Mouse (Mus musculus): Measurements from ENCODE around the gene Dync1li1. TPM values are rescaled to one million over a fixed set of nuclear protein-coding genes. Genes with fewer than 3 reads are reported as not detected.

The Dync1li1 gene
- total RNA-seq, 2 experiments from 2014 or later: 33.7 to 36.5 TPM

DNA sequence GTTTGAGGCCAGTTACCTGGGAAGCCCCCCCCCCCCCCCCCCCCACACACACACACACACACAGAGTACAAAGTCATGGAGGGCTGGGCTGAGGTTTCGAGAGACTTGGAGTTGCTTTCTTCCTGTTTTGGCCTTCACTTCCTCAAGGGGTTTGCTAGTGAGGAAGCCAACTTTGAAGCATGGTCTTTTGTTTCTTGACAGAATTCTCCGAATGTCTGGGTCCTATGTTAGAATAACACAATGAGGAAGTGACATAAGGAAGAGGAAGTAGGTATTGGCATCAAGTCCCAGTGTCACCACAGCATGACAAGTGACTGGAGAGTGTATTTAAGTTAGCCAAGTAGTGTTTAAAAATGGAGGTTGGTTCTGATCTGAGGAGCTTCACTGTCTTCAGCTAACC is 54.1 kb downstream of the Dync1li1 start:
- no peak overlapping the region for H3K27ac ChIP-seq
- no peak for DNase-seq
- no peak for TF ChIP-seq CTCF (IDR thresholded peaks at IDR 0.05)
- intact Hi-C loops (cut with DNase I): no loop called here
- no peak overlapping the region for H3K4me3 ChIP-seq

DNA sequence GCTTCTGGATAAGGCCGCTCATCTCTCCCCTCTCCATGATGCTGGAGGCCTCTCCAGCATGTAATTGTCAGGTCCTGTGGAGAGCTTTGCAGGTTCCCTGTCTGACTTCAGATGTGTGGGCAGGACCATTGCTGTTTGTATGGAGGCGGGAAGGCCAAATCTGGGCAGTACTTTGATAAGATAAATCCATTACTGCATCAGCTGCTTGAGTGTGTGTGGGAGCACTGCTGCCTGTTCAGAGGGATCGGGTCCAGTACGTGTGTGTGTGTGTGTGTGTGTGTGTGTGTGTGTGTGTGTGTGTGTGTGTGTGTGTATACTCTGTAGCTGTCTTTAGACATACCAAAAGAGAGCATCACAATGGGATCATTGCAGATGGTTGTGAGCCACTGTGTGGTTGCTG is 56.6 kb downstream of the Dync1li1 start:
- no peak for DNase-seq
- no peak for TF ChIP-seq CTCF (IDR thresholded peaks at IDR 0.05)
- no peak overlapping the region for H3K4me3 ChIP-seq
- no peak overlapping the region for H3K27ac ChIP-seq
- intact Hi-C loops (cut with DNase I): no loop called here

DNA sequence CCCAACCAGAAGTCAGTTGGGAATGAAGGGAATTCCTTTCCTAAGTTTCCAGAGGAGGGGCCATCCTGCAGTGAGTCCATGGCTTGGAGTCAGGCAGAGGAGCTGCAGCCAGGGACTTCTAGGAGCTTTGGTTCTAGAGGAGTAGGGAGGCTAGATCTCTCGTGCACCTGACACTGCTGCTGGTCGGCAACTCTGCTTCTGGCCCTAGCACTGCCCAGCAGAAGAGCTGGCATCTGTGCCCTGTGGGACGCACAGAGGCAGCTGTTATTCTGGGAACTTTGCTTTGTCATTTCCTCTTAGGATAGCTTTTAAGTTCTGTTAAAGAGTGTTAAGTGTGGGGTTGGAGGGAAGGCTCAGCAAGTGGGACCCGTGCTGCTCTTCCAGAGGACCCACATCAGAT is 57.1 kb downstream of the Dync1li1 start:
- intact Hi-C loops (cut with DNase I): no loop called here
- no peak for TF ChIP-seq CTCF (IDR thresholded peaks at IDR 0.05)
- H3K27ac ChIP-seq: no peak overlapping the region
- peak; percentile 27 for DNase-seq
- H3K4me3 ChIP-seq: no peak overlapping the region

GRCm38 (mm10) chr9:114747012-114747411 is 58.4 kb downstream of the Dync1li1 start:
- TF ChIP-seq CTCF (IDR thresholded peaks at IDR 0.05): no peak
- no peak overlapping the region for H3K27ac ChIP-seq
- H3K4me3 ChIP-seq: no peak overlapping the region
- intact Hi-C loops (cut with DNase I): no loop called here
- DNase-seq: no peak

DNA sequence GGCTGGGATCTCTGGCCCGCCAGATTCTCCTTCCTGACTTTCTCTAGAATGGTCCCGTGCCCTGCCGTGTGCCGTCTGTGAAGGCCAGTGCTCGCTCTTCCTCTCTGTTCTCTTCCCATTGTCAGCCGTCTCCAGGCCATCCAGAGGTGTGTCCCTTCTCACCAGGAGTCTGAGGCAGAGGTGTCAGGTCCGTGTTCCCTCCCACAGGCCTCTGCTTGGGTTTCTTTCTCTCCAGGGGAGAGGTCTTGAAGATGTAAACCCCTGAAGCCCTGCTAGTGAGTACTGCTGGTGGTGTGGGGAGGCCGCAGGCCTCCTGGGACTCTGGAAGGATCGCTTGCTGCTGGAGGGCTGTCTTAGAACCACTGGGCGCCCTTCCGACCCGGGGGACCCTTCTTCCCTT is 58.9 kb downstream of the Dync1li1 start:
- Histone ChIP-seq H3K4me3 (no peak overlapping the region), H3K27ac (no peak overlapping the region)
- no peak for DNase-seq
- no peak for TF ChIP-seq CTCF (IDR thresholded peaks at IDR 0.05)
- intact Hi-C loops (cut with DNase I): no loop called here

- no peak overlapping the region for H3K4me3 ChIP-seq
- TF ChIP-seq CTCF (IDR thresholded peaks at IDR 0.05): peak; percentile 36
- DNase-seq: no peak
- H3K27ac ChIP-seq: no peak overlapping the region
- intact Hi-C loops (cut with DNase I): loop anchor here (5.0 kb wide), 2 partner anchors 46 to 66 kb away; no protein-coding TSS in a partner anchor
These were observed 63.0 kb downstream of the Dync1li1 start for GRCm38 (mm10) chr9:114751582-114751981.

GRCm38 (mm10) chr9:114752311-114752710 is 63.7 kb downstream of the Dync1li1 start:
- no peak for DNase-seq
- Histone ChIP-seq H3K27ac (peak overlapping the region; percentile 84), H3K4me3 (peak overlapping the region; percentile 86)
- TF ChIP-seq CTCF (IDR thresholded peaks at IDR 0.05): no peak
- intact Hi-C loops (cut with DNase I): loop anchor here (5.0 kb wide), 2 partner anchors 45 to 65 kb away; no protein-coding TSS in a partner anchor

DNA sequence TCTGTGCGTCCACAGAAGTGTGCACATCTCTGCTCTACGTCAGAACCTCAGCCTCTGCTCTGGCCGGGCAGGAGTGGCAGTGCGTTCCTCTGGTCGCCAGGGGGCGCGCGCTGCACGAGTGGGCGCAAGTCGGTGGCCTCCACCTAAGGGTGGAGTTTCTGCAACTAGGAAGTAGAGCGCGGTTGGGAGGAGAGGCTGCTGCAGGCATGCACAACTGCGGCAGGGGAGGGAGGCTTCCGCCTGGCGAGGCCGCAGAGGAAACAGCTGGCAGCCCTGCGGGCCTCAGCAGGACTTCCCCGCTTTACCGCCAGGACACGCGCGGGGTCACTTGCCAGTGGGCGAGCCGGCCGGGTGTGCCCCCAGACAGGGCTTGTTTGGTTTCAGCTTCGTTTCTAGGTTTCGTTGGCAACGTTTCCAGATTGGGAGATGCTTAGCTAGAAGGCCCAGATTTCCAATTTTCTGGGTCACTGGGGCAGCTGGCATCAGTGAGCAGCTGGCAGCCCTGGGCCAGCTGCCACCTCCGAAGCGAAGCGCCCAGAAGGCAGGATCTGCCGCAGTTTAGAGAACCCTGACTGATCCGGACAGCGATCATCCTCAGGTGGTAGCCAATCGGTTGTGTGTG is 64.4 kb downstream of the Dync1li1 start:
- intact Hi-C loops (cut with DNase I): loop anchor here (5.0 kb wide), 2 partner anchors 44 to 64 kb away; no protein-coding TSS in a partner anchor
- H3K27ac ChIP-seq: peak overlapping the region; percentile 84
- no peak; the same call in none of the 2 replicates for TF ChIP-seq CTCF (IDR thresholded peaks at IDR 0.05)
- peak overlapping the region; percentile 86 for H3K4me3 ChIP-seq
- DNase-seq: peak; percentile 94

DNA sequence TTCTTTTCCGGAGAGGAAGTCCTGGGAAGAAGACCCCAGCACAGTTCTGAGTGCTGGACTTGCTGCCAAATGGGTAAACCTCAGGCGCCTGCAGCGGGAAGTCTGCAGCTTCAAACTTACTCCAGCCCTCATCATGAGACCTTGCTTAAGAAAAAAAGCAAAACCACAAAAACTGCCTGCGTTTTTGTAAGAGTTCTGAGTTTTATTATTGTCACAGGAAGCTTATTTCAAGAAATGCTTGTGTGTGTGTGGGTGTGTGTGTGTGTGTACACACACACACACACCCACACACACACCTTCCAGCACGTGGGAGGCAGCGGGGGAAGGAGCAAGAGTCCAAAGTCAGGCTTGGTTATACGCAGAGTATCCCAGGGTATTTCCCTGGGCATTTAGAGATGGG is 69.7 kb downstream of the Dync1li1 start:
- TF ChIP-seq CTCF (IDR thresholded peaks at IDR 0.05): no peak
- no peak overlapping the region for H3K27ac ChIP-seq
- no peak for DNase-seq
- H3K4me3 ChIP-seq: no peak overlapping the region
- intact Hi-C loops (cut with DNase I): no loop called here

DNA sequence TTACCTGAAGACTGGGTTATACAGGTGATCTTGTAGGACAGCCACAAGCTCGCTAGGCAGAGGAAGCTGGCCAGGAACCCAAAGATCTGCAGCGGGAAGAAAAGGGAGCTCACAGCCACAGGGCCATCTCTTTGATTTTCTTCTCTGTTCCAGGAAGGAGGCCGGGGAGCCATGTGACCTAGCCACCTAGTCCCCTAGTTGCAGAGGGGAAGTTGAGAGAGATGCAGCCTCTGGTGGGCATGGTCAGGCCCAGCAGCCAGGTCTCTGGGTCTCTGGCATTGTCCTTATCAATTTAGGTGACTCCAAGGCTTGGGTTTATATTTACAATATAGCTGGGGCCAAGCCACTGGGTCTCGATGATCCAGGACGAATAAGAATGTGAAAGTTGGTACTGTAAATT is 70.2 kb downstream of the Dync1li1 start:
- no peak for TF ChIP-seq CTCF (IDR thresholded peaks at IDR 0.05)
- intact Hi-C loops (cut with DNase I): no loop called here
- no peak overlapping the region for H3K27ac ChIP-seq
- no peak overlapping the region for H3K4me3 ChIP-seq
- DNase-seq: no peak

DNA sequence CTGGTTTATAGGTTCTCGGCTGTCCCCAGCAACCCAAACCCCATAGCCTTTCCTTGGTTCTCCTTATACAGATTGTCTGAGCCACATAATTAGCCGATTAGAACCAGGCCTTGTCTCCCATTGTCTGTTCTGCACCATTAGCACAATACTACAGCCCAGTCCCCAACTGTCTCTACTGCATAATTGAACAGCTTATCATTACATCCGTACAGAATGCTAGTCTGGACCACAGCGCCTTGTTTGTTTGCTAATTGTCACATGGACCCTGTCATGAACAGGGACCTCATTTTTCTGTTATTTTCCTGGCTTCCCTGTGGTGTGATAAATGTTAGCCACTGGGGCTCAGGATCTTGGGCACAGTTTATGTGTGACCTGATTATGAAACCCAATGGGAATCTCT is 71.3 kb downstream of the Dync1li1 start:
- no peak for TF ChIP-seq CTCF (IDR thresholded peaks at IDR 0.05)
- Histone ChIP-seq H3K4me3 (no peak overlapping the region), H3K27ac (no peak overlapping the region)
- intact Hi-C loops (cut with DNase I): no loop called here
- no peak for DNase-seq

DNA sequence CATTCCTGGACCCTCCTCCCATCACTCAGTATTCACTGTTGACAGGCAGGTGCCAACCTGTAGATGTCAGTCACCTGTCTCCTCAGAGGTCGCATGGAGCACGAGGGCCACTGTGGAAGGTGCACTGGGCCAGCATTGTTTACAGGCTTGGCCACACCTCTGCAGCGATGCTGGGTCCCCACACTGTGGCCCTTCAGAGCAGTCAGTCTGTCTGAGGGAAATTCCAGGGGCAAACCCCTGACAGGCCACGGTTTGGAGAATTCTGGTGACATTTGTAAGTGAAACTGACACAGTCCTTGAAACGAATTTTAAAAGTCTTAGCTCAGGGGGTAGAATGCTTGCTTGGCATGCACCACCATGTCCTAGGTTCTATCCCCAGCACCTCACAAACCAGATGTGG is 71.8 kb downstream of the Dync1li1 start:
- intact Hi-C loops (cut with DNase I): no loop called here
- Histone ChIP-seq H3K4me3 (no peak overlapping the region), H3K27ac (no peak overlapping the region)
- no peak for DNase-seq
- no peak for TF ChIP-seq CTCF (IDR thresholded peaks at IDR 0.05)

DNA sequence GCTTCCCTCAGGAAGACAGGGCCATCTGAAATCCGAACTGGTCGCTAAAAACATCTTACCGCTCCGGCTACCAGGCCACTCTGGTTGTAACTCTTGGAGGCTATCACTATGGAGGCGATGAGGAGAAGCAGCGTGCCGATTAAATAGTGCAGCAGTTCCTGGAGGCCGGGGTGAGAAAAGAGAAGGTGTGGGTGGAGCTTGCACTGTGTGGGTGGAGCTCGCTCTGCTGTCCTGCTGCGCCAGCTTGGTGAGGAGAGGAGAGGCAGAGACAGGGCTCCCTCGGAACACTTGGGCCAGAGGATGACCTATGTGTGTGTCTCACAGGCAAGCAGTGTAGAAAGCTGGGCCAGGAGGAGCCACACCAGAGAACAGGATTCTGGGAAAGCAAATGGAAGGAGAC is 73.3 kb downstream of the Dync1li1 start:
- no peak for TF ChIP-seq CTCF (IDR thresholded peaks at IDR 0.05)
- H3K4me3 ChIP-seq: no peak overlapping the region
- intact Hi-C loops (cut with DNase I): no loop called here
- no peak overlapping the region for H3K27ac ChIP-seq
- no peak for DNase-seq

DNA sequence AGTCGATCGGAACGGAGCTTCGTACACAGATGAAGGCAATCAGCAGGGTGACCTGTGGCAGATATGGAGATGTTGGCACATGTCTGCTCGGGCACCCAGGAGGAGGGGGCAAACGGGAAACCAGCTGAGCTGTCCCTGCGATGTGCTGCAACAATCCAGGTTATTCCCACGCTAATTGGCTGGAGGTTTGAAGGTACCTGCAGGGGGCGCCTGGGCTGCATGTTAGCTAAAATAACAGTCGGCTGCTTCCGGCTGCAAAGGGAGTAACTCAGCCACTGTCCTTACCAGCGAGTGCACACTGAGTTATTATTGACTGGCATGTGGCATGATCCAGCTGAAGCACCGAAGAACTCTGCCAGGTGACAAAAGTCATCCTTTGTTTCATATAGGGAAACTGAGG is 74.8 kb downstream of the Dync1li1 start:
- intact Hi-C loops (cut with DNase I): no loop called here
- DNase-seq: peak; percentile 46

More for the DNA sequence above, 74.8 kb downstream of the Dync1li1 start:
- peak; percentile 52 for TF ChIP-seq CTCF (IDR thresholded peaks at IDR 0.05)
- Histone ChIP-seq H3K27ac (no peak overlapping the region), H3K4me3 (no peak overlapping the region)
